Mouse (Mus musculus) kidney, adult 2 months (tissue): ENCODE measurements around the gene Mthfd1.

ENCODE experiments used
- CTCF ChIP-seq: fragments of 200-500 bp; conservative IDR thresholded peaks from 2 replicates; pipeline ENCODE4 v1.5.1; 2011; ENCODE audit warnings: low read depth, mild to moderate bottlenecking, control low read depth, low read length, moderate library complexity, mixed read lengths; ENCODE audit not compliant: insufficient read depth, insufficient read length
- POLR2A ChIP-seq: fragments of 200-500 bp; IDR thresholded peaks from one replicate; pipeline ENCODE4 v1.6.1; 2011; ENCODE audit warnings: low read depth, low read length, control low read depth

GRCm38 (mm10) chr12:76209429-76209974, 45.6 kb upstream of the Mthfd1 start:
- TF ChIP-seq CTCF: no peak
- no peak for TF ChIP-seq POLR2A
